Mouse (Mus musculus) cerebellum, adult 18-20 months (tissue): ENCODE results near the gene Pagr1a.

Experiments used
- DNase-seq, 2 experiments: peaks; one replicate each; pipeline ENCODE4 v3.0.0; 2021

Gene Pagr1a

GRCm38 (mm10) chr7:127016971-127017949, at the start of gene Pagr1a:
Gene Pagr1a, minus strand, starts transcription at chr7:127017352.
- DNase-seq, result peak; percentile 97 to 98

- DNase-seq, result no peak
Observed at GRCm38 (mm10) chr7:127066317-127066716, 49.2 kb upstream of the Pagr1a start.

DNA sequence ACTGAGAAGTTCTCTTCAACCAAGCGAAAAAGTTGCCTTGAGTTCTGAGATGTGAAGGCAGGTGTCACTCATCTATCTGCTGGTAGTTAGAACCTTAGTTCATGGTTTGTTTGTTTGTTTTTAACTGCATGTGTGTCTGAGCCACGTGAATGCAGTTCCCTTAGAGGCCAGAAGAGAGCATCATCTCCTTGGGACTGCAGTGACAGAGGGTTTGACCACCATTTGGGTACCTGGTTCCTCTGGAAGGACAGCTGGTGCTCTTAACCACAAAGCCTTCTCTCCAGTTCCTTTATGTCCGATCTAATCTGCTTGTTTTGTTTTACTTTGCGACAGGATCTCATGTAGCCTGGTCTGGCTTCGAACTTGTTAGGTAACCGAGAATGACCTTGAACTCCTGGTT, 48.4 kb upstream of the Pagr1a start:
- no peak for DNase-seq

GRCm38 (mm10) chr7:127055026-127055585, 38.0 kb upstream of the Pagr1a start:
- no peak for DNase-seq

DNA sequence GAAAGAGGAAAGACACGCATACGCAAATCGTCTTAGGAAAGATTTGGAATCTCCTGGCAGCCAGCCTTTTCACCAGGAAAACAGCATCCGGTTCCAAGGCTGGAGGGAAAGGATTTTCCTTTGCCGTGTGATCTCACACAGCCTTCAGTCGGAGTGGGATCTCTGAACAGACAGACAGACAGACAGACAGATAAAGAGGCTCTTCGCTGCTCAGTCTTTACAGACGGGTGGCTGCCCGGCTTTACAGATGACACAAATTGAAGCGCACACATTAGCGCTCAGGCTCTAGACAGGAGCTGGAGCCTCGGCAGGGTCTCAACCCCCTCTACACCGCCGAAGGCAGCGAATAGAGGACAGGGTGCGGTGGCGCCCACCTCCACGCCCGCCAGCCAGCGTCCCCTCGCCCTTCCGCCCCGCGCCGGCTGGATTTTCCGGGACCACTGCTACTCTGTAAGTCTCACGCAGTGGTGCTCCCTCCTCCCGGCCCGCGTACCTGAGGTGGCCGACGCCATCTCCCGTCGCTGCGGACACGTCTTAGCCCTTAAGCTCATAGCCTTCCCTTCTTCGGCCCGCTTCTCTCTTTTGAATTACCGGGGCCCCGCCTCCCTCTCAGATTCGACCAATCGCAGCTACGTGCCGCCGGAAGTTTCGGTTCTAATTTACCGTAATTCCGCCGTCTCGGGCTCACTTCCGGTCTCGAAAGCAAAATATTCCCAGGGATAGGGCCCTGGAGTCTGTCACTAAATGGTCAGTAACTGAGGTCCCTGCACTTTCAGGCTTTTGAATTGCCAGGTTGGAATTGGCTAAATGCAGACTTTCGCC, 24.9 kb upstream of the Pagr1a start, which contains the start of gene Kif22:
Kif22 (minus strand) TSS at position 621 of the 822 bp plus-strand sequence.
- DNase-seq, result peak; percentile 89 to 91

DNA sequence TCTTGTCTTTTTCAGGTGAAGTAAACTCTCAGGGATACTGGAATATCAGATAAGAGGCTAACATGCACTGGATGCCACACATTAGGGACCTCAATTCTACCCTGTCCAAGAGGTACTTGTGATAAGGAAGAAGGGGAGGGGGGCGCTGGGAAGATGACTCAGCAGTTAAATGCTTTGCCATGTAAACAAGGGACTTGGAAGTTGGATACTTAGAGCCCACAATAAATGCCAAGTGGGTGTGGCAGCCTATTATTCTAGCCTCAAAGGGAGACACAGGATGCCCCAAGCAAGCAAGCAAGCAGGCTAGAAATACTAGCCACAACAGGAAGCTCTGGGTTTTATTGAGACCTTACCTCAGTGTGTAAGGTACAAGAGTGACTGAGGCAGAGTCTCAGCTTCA, 14.1 kb upstream of the Pagr1a start:
- no peak for DNase-seq

- DNase-seq, result no peak
Observed at GRCm38 (mm10) chr7:127030172-127030571, 13.0 kb upstream of the Pagr1a start.

- peak in 1 of 2 experiments; percentile 58 for DNase-seq
Observed at GRCm38 (mm10) chr7:127027885-127028284, 10.7 kb upstream of the Pagr1a start.

DNA sequence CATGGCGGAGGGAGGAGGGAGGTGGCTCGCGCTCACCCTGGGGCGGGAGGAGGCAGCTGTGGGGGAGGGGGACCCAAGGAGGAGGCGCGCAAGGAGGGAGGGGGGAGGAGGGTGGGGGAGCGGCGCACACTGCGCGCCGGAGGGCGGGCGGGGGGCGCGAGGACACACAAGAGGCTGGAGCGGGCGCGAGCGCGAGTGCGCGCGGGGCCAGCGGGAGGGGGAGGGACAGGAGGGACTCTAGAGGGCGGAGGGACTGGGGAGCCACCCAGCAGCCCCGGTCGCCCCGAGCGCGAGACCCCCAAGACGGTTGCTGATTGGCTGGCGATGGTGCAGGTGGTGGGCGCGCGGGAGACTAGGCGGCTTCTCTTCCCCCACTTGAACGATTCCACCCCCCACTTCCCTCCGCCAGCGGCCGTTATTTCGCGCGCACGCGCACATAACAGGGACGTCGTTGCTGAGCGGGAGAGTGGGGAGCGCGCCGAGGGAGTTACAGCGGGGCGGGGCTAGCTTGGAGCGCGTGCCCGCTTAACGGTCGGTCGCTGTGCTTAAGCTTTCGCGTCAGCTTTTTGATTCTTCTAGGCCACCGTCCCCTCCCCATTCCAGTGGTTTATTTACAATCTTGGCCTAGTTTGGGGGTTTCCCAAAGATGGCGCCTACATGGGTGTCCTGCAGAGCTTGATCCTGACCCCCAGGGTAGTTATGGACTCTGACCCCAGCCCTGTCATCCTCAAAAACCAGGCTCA, 10.0 kb upstream of the Pagr1a start, which contains the start of gene Maz:
Maz (minus strand) TSS at position 54 of the 743 bp plus-strand sequence.
- peak; percentile 99 for DNase-seq

DNA sequence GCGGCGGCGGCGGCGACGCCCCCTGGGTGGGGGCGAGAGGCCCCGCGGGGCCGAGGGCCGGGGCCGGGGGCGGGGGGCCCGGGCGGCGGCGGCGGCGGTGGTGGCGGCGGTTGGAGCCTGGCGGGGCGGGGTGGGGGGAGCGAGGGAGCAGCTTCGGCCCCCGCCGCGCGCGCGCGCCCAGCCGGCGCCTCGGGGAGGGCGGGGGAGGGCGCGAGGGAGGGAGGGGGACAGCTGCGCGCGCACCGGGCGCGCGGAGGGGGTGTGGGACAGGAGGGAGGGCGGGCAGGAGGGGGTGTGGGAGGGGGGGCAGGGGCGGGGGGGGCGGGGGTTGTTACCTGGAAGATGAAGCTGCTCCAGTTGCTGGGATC, 9.4 kb upstream of the Pagr1a start:
- DNase-seq, result peak; percentile 61 to 86

DNA sequence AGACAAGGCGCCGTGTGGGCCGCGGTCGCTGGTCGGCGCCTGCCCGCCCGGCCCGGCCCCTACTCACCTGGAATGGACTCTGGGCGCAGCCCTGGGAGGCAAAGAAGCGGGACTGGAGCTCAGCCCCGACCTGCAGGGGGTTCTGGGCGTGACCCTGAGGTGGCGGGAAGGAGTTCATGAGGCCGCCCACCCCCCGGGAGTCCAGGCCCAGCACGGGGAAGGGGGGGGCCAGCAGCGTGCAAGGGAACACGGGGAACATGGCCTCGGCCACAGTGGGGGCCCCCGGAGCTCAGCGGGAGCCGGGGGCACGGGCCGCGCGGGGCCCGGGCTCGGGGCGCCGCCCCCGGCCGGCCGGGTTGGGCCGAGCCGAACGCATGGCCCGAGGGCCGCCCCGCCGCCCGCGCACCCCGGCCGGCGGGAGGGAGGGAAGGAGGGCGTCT, 9.0 kb upstream of the Pagr1a start:
- DNase-seq, result peak; percentile 74 to 80

GRCm38 (mm10) chr7:127025556-127026160, 8.5 kb upstream of the Pagr1a start:
- DNase-seq, result peak in 1 of 2 experiments; percentile 67

DNA sequence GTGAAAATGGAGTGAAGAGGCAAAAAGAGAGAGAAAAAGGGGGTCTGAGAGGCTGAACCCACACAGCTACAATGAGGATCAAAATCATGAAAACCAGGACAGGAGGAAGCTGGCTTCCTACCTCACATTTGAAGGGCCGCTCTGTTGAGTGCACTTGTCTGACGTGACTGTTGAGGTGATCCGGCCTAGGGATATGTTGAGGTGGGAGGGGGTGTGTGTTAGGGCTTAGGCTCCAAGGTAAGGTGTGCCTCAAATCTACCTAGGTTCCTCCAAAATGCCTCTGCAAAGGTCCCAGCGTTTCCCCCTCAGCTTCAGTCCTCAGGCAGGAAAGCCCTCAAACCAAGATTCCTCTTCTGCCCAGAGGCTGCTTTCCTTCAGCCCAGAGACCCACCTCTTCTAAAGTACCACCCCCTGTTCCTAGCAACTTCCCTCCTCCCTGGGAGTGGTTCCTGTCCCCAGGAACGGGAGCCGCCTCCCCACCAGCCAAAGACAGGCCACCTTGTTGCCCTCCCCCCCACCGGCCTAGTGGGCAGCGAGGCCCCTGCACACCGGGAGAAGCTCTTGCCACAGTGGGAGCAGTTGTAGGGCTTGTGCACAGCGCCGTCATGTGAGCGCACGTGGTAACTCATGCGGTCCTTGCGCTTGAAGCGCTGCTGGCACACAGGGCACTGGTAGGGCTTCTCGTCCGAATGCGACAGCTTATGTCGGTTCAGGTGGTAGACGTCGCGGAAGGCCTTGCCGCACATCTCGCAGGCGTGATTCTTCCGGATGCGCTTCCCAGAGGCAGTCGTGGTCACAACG, 7.8 kb upstream of the Pagr1a start:
- peak; percentile 86 to 88 for DNase-seq

GRCm38 (mm10) chr7:127023896-127024690, 6.9 kb upstream of the Pagr1a start:
- DNase-seq, result peak in 1 of 2 experiments; percentile 43

DNA sequence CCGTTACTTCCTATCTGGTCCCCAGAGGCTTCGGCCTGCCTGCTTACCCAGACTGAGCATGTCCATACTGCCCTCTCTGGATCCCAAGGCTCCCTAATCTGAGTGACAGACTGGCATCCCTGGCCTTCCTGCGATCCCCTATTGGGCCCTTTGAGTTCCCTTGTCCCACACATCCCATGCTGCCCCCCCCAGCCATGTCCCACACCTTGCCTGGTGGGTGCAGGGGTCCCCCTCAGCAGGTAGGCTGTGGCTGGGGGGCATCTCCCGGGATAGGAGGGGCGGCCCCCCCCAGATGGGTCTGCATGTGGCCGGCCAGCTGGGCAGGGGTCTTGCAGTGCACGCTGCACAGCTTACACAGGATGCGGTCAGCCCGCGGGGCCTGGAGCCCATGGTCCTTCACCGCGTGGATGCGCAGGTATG, 6.1 kb upstream of the Pagr1a start:
- peak in 1 of 2 experiments; percentile 50 for DNase-seq

GRCm38 (mm10) chr7:127022528-127023271, 5.5 kb upstream of the Pagr1a start:
- no peak for DNase-seq

DNA sequence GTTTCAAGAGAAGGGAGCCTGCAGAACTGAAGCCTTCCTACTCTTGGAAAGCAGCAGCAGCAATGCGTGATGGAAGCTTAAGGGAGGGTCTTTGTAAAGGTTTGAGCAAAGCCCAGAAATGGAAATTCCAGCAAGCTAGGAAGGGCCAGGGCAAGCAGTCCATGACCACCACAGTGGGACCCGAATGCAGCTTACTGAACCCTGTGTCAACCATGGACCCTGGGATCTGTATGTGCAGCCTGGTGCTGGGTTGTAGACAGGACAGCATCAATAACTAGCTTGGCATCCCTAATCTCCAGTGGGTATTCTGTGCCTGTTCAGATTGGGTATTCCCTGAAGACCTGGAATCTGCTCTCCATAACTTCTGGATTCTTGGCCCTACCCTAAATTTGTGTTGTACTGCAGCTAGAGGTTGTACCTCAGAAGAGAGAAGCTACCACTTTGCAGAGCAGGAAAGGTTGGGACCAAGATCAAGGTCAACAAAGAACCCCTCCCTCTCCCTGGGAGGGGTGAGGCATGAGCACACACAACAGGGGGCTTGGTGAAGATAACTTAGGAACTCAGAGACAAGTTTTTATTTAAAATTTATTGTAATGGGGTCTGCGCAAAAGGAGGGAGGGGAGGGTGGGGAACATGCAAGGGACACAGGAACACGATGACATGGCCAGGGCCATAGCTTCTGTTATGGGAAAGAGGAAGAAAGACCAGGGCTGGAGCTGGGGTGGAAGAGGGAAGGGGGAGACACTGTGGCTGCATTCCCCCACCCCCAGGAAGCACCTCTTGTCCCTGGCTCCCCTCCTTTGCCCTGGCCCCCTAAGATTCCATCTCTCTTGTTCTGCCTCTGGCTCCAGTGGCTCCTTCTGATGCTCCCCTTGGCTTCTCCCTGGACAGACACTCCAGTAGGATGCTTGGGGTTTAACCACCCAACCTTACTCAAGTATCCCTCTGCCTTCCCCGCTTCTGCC, 4.7 kb upstream of the Pagr1a start:
- DNase-seq, result no peak
